In genomic region chr5:123171646-123172350, GRCm38 (mm10) we compare ENCODE assay signal across 8 mouse cellular contexts. TPM values are rescaled to one million over a fixed set of nuclear protein-coding genes. Genes with fewer than 3 reads are reported as not detected.
DNase-seq lines count a peak whose midpoint lies in the region; ATAC-seq lines count a peak whose summit lies in the region.

No protein-coding gene starts in this region.

- H3K27ac ChIP-seq in hindbrain, embryonic 14.5 days: no peak overlapping the region

- peak overlapping the region; percentile 31 for H3K4me2 ChIP-seq in hindbrain, embryonic 14.5 days (replicated peaks)

- peak; percentile 48; the same call in 1 of the 2 replicates for ATAC-seq in hindbrain, embryonic 14.5 days (ENCODE audit: low FRiP score)

- H3K4me3 ChIP-seq in hindbrain, embryonic 14.5 days (replicated peaks; ENCODE audit: low read length): no peak overlapping the region

- H3K9me3 ChIP-seq in hindbrain, embryonic 14.5 days (ENCODE audit: control insufficient read depth, low read length): no peaks in the 10 kb centered on the region

- 0 out of 2 replicates have a peak overlapping the region, but pooled peaks have one; percentile 18 for H3K9ac ChIP-seq in hindbrain, embryonic 14.5 days

- H3K27me3 ChIP-seq in hindbrain, embryonic 14.5 days (ENCODE audit: control insufficient read depth, insufficient read depth, low read length): no peaks in the 10 kb centered on the region

- WGBS in hindbrain, embryonic 14.5 days: 19% methylated on average over 22 of the region's 22 CpGs

- DNase-seq in T-cell, adult 2 months (ENCODE audit: low spot score): peak; percentile 82
- DNase-seq in cerebellum, postnatal 36 days: peak; percentile 77 to 80
- DNase-seq in frontal cortex, postnatal 36 days (ENCODE audit: low spot score in 2 of 2): peak; percentile 83 to 84
- peak; percentile 83 for DNase-seq in hindbrain, embryonic 14.5 days (ENCODE audit: low spot score)
- peak; percentile 75 to 77 for DNase-seq in layer of hippocampus, postnatal 36 days
- peak; percentile 90 for DNase-seq in lung, postnatal 36 days
- DNase-seq in retina, postnatal 1 day: peak; percentile 91
- DNase-seq in urinary bladder, adult 18-20 months (ENCODE audit: low spot score in 2 of 2): peak; percentile 79 to 82

- H3K36me3 ChIP-seq in hindbrain, embryonic 14.5 days (replicated peaks; ENCODE audit: control insufficient read depth, insufficient read depth): peaks cover 3% of the 10 kb centered on the region

- no peaks in the 10 kb centered on the region; the same call in 1 of the 2 replicates for H3K4me1 ChIP-seq in hindbrain, embryonic 14.5 days (replicated peaks; ENCODE audit: control insufficient read depth, insufficient read depth, low read length)

RNA-seq across cellular contexts. Expression of gene Psmd9, which starts 2.6 kb away (rescaled TPM):
- 59.1 and 66.8 TPM in 2 replicates for polyA plus RNA-seq in hindbrain, embryonic 14.5 days (2014; fragmentation: Nextera tagmentation; extraction: Ambion mirVana)
- 10 to 100 TPM; 28.2 to 30.8 TPM for total RNA-seq in layer of hippocampus, postnatal 36 days (2021)

RNA-seq across cellular contexts. Expression of gene Hpd, which starts 10.7 kb away (rescaled TPM):
- not detected in 2 replicates for polyA plus RNA-seq in hindbrain, embryonic 14.5 days (2014; fragmentation: Nextera tagmentation; extraction: Ambion mirVana)
- total RNA-seq in layer of hippocampus, postnatal 36 days (2021): not detected

RNA-seq across cellular contexts. Expression of gene Setd1b, which starts 29.8 kb away (rescaled TPM):
- 12.6 and 12.7 TPM in 2 replicates for polyA plus RNA-seq in hindbrain, embryonic 14.5 days (2014; fragmentation: Nextera tagmentation; extraction: Ambion mirVana)
- total RNA-seq in layer of hippocampus, postnatal 36 days (2021): 10 to 100 TPM; 31.4 to 36.2 TPM

RNA-seq across cellular contexts. Expression of gene Rhof, which starts 39.3 kb away (rescaled TPM):
- polyA plus RNA-seq in hindbrain, embryonic 14.5 days (2014; fragmentation: Nextera tagmentation; extraction: Ambion mirVana): 13.0 and 17.5 TPM in 2 replicates
- total RNA-seq in layer of hippocampus, postnatal 36 days (2021): 10 to 100 TPM; 43.0 to 48.0 TPM
